Comparison of ENCODE assay signal across 7 mouse cellular contexts in genomic region chr4:141078510-141079137, GRCm38 (mm10). TPM values are rescaled to one million over a fixed set of nuclear protein-coding genes. Genes with fewer than 3 reads are reported as not detected.
DNase-seq lines count a peak whose midpoint lies in the region; ATAC-seq and TF ChIP-seq lines count a peak whose summit lies in the region.

No protein-coding gene starts in this region.

- no peak overlapping the region for H3K27ac ChIP-seq in kidney, embryonic 16.5 days (ENCODE audit: low read length)
- H3K27ac ChIP-seq in kidney, adult 2 months (ENCODE audit: insufficient read depth, low read depth, low read length): no peak overlapping the region
- no peak overlapping the region for H3K27ac ChIP-seq in embryonic facial prominence, embryonic 12.5 days
- no peak overlapping the region for H3K27ac ChIP-seq in hindbrain, embryonic 15.5 days (replicated peaks)
- no peak overlapping the region for H3K27ac ChIP-seq in midbrain, embryonic 15.5 days

- no peak for DNase-seq in kidney, adult 2 months
- no peak for DNase-seq in frontal cortex, adult 2 months (ENCODE audit: extremely low spot score in 1 of 2, low spot score in 1 of 2)

- peak; percentile 29; the same call in 1 of the 2 replicates for ATAC-seq in kidney, embryonic 16.5 days (ENCODE audit: low FRiP score, low TSS enrichment)
- 0 out of 2 replicates have a peak, but pooled peaks have one; percentile 4 for ATAC-seq in embryonic facial prominence, embryonic 12.5 days (ENCODE audit: insufficient number of reproducible peaks, insufficient read depth, low FRiP score, low TSS enrichment)
- peak; percentile 27; the same call in 1 of the 2 replicates for ATAC-seq in hindbrain, embryonic 15.5 days (ENCODE audit: low FRiP score, low read depth)
- peak; percentile 61 for ATAC-seq in midbrain, embryonic 15.5 days (replicated peaks)
- ATAC-seq in monocyte, adult 5-6 weeks (replicated peaks; ENCODE audit: insufficient number of reproducible peaks, low FRiP score, low TSS enrichment, poor library complexity, severe bottlenecking): no peak

- H3K27me3 ChIP-seq in kidney, embryonic 16.5 days (ENCODE audit: insufficient read depth, low read length): no peaks in the 10 kb centered on the region
- H3K27me3 ChIP-seq in kidney, adult 2 months (replicated peaks; ENCODE audit: control insufficient read depth, insufficient read depth, low read length): no peaks in the 10 kb centered on the region
- no peaks in the 10 kb centered on the region for H3K27me3 ChIP-seq in embryonic facial prominence, embryonic 12.5 days
- no peaks in the 10 kb centered on the region for H3K27me3 ChIP-seq in hindbrain, embryonic 15.5 days
- H3K27me3 ChIP-seq in midbrain, embryonic 15.5 days (replicated peaks): no peaks in the 10 kb centered on the region

- H3K4me1 ChIP-seq in kidney, embryonic 16.5 days (ENCODE audit: insufficient read depth, low read length): peaks cover 16% of the 10 kb centered on the region
- peaks cover 8% of the 10 kb centered on the region; the same call in 1 of the 2 replicates for H3K4me1 ChIP-seq in kidney, adult 2 months (ENCODE audit: control insufficient read depth, insufficient read depth, low read length)
- H3K4me1 ChIP-seq in embryonic facial prominence, embryonic 12.5 days: peaks cover 11% of the 10 kb centered on the region
- H3K4me1 ChIP-seq in hindbrain, embryonic 15.5 days (replicated peaks): peaks cover 22% of the 10 kb centered on the region
- peaks cover 19% of the 10 kb centered on the region for H3K4me1 ChIP-seq in midbrain, embryonic 15.5 days

- TF ChIP-seq POLR2A in kidney, adult 2 months (IDR thresholded peaks at IDR 0.05; ENCODE audit: low read depth, low read length): no peak

- 74% methylated on average over 18 of the region's 18 CpGs for WGBS in kidney, embryonic 16.5 days
- WGBS in kidney, adult 2 months: 72% methylated on average over 18 of the region's 18 CpGs
- WGBS in embryonic facial prominence, embryonic 12.5 days: 74% methylated on average over 18 of the region's 18 CpGs
- WGBS in hindbrain, embryonic 15.5 days: 71% methylated on average over 18 of the region's 18 CpGs
- WGBS in midbrain, embryonic 15.5 days: 66% methylated on average over 18 of the region's 18 CpGs

- H3K9ac ChIP-seq in kidney, embryonic 16.5 days (replicated peaks; ENCODE audit: low read length): no peak overlapping the region
- no peak overlapping the region for H3K9ac ChIP-seq in embryonic facial prominence, embryonic 12.5 days
- no peak overlapping the region for H3K9ac ChIP-seq in hindbrain, embryonic 15.5 days
- H3K9ac ChIP-seq in midbrain, embryonic 15.5 days: no peak overlapping the region

- H3K4me3 ChIP-seq in kidney, embryonic 16.5 days (ENCODE audit: low read length): no peak overlapping the region
- no peak overlapping the region for H3K4me3 ChIP-seq in kidney, adult 2 months (ENCODE audit: insufficient read depth, low read depth, low read length)
- peak overlapping the region; percentile 97; the same call in 1 of the 2 replicates for H3K4me3 ChIP-seq in embryonic facial prominence, embryonic 12.5 days
- peak overlapping the region; percentile 84 for H3K4me3 ChIP-seq in hindbrain, embryonic 15.5 days
- H3K4me3 ChIP-seq in midbrain, embryonic 15.5 days: no peak overlapping the region

- no peak overlapping the region for H3K4me2 ChIP-seq in kidney, embryonic 16.5 days (replicated peaks; ENCODE audit: low read depth, low read length)
- H3K4me2 ChIP-seq in embryonic facial prominence, embryonic 12.5 days (replicated peaks): no peak overlapping the region
- no peak overlapping the region; the same call in 1 of the 2 replicates for H3K4me2 ChIP-seq in hindbrain, embryonic 15.5 days
- no peak overlapping the region for H3K4me2 ChIP-seq in midbrain, embryonic 15.5 days

- H3K9me3 ChIP-seq in kidney, embryonic 16.5 days (ENCODE audit: low read length): no peaks in the 10 kb centered on the region
- no peaks in the 10 kb centered on the region for H3K9me3 ChIP-seq in embryonic facial prominence, embryonic 12.5 days
- no peaks in the 10 kb centered on the region for H3K9me3 ChIP-seq in hindbrain, embryonic 15.5 days
- H3K9me3 ChIP-seq in midbrain, embryonic 15.5 days: no peaks in the 10 kb centered on the region

- no peak for TF ChIP-seq CTCF in kidney, adult 2 months (conservative IDR thresholded peaks at IDR 0.05; ENCODE audit: insufficient read depth, insufficient read length, low read depth, low read length)

- H3K36me3 ChIP-seq in kidney, embryonic 16.5 days (ENCODE audit: insufficient read depth, low read length): peaks cover 7% of the 10 kb centered on the region
- no peaks in the 10 kb centered on the region for H3K36me3 ChIP-seq in kidney, adult 2 months (ENCODE audit: control insufficient read depth, insufficient read depth, low read length)
- H3K36me3 ChIP-seq in embryonic facial prominence, embryonic 12.5 days: peaks cover 7% of the 10 kb centered on the region
- peaks cover 4% of the 10 kb centered on the region; the same call in 1 of the 2 replicates for H3K36me3 ChIP-seq in hindbrain, embryonic 15.5 days
- H3K36me3 ChIP-seq in midbrain, embryonic 15.5 days (replicated peaks): peaks cover 2% of the 10 kb centered on the region; the same call in 1 of the 2 replicates

RNA-seq across cellular contexts. Expression of gene Necap2, which starts 0.5 kb away (rescaled TPM):
- polyA plus RNA-seq in kidney, embryonic 16.5 days (2015; fragmentation: Nextera tagmentation; extraction: Ambion mirVana): 94.5 and 99.0 TPM in 2 replicates
- 60.3 and 64.9 TPM in 2 replicates for polyA plus RNA-seq in kidney, adult 2 months (2012; rRNA removed)
- polyA plus RNA-seq in embryonic facial prominence, embryonic 12.5 days (2016; fragmentation: Nextera tagmentation; extraction: Ambion mirVana): 79.8 and 84.5 TPM in 2 replicates
- 50.6 and 56.2 TPM in 2 replicates for polyA plus RNA-seq in hindbrain, embryonic 15.5 days (2015; fragmentation: Nextera tagmentation; extraction: Ambion mirVana)
- 55.9 and 56.0 TPM in 2 replicates for polyA plus RNA-seq in midbrain, embryonic 15.5 days (2015; fragmentation: Nextera tagmentation; extraction: Ambion mirVana)
- 103 to 149 TPM (median 111 TPM) in 3 replicates for total RNA-seq in monocyte, adult 5-6 weeks (2017)
- polyA plus RNA-seq in frontal cortex, adult 2 months (2012; rRNA removed): 55.7 and 60.3 TPM in 2 replicates

RNA-seq across cellular contexts. Expression of gene Spata21, which starts 9.5 kb away (rescaled TPM):
- polyA plus RNA-seq in kidney, embryonic 16.5 days (2015; fragmentation: Nextera tagmentation; extraction: Ambion mirVana): 0.51 and 0.59 TPM in 2 replicates
- 0.03 and 0.26 TPM in 2 replicates for polyA plus RNA-seq in kidney, adult 2 months (2012; rRNA removed)
- polyA plus RNA-seq in embryonic facial prominence, embryonic 12.5 days (2016; fragmentation: Nextera tagmentation; extraction: Ambion mirVana): 0.14 TPM in 1 of 2 replicates, not detected in the other
- 0.43 and 0.71 TPM in 2 replicates for polyA plus RNA-seq in hindbrain, embryonic 15.5 days (2015; fragmentation: Nextera tagmentation; extraction: Ambion mirVana)
- polyA plus RNA-seq in midbrain, embryonic 15.5 days (2015; fragmentation: Nextera tagmentation; extraction: Ambion mirVana): 0.27 and 0.87 TPM in 2 replicates
- not detected in 3 replicates for total RNA-seq in monocyte, adult 5-6 weeks (2017)
- polyA plus RNA-seq in frontal cortex, adult 2 months (2012; rRNA removed): 0.36 and 0.50 TPM in 2 replicates

RNA-seq across cellular contexts. Expression of gene Crocc, which starts 18.3 kb away (rescaled TPM):
- polyA plus RNA-seq in kidney, embryonic 16.5 days (2015; fragmentation: Nextera tagmentation; extraction: Ambion mirVana): 10.1 and 11.3 TPM in 2 replicates
- 34.7 and 41.8 TPM in 2 replicates for polyA plus RNA-seq in kidney, adult 2 months (2012; rRNA removed)
- 13.2 TPM in 2 replicates for polyA plus RNA-seq in embryonic facial prominence, embryonic 12.5 days (2016; fragmentation: Nextera tagmentation; extraction: Ambion mirVana)
- 6.2 and 7.7 TPM in 2 replicates for polyA plus RNA-seq in hindbrain, embryonic 15.5 days (2015; fragmentation: Nextera tagmentation; extraction: Ambion mirVana)
- polyA plus RNA-seq in midbrain, embryonic 15.5 days (2015; fragmentation: Nextera tagmentation; extraction: Ambion mirVana): 7.0 and 8.9 TPM in 2 replicates
- 4.8 to 12.1 TPM (median 8.5 TPM) in 3 replicates for total RNA-seq in monocyte, adult 5-6 weeks (2017)
- 70.4 and 80.2 TPM in 2 replicates for polyA plus RNA-seq in frontal cortex, adult 2 months (2012; rRNA removed)

Comparison
In these comparisons a context has a peak if more than half of its experiments do, and no peak if none do; other contexts are left out.
1. H3K4me3 ChIP-seq: peak in embryonic facial prominence, embryonic 12.5 days (single experiment) and hindbrain, embryonic 15.5 days (single experiment); none in kidney, embryonic 16.5 days (single experiment), kidney, adult 2 months (single experiment) and midbrain, embryonic 15.5 days (single experiment).